Mouse (Mus musculus) layer of hippocampus, adult 18-20 months (tissue): Measurements from ENCODE around the gene Pnpla8. TPM values are rescaled to one million over a fixed set of nuclear protein-coding genes. Genes with fewer than 3 reads are reported as not detected.

Experiments
- DNase-seq, 2 experiments: peaks; one replicate each; pipeline ENCODE4 v3.0.0; 2022; ENCODE audit warnings: low spot score in 2 of 2
- microRNA-seq, 2 experiments: library from miRNA; unstranded; fragments of <30 nt; microRNA quantifications; one replicate each; pipeline ENCODE4 v1.2.0; 2021
- total RNA-seq, 2 experiments: library from RNA; stranded (reverse); gene quantifications; 2 replicates each; pipeline ENCODE4 v1.2.3; 2021

The Pnpla8 gene
- total RNA-seq, 2 experiments from 2014 or later = 122 to 123 TPM

DNA sequence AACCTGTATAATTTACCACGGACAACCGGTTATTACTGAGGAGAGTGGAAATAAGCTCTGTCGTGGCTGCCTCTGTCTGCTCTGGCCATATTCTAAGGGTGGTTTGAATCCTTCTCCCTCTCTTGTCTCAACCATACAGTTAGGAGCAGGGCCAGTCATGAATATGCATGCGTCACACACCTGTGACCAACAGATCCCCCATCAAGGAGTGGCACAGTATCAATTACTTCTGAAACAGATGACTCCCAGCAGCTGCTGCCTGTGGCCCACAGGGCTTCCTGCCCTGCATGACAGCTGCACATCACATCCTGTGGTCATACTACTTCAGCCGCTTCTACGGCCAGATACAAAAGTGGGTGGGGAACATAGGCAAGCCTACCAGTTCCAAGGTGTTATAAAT, 122.9 kb downstream of the Pnpla8 start:
- no peak for DNase-seq

GRCm38 (mm10) chr12:44345251-44345650, 124.1 kb downstream of the Pnpla8 start:
- DNase-seq = no peak

- DNase-seq = no peak
These were observed 125.0 kb downstream of the Pnpla8 start for GRCm38 (mm10) chr12:44346143-44346542.

DNA sequence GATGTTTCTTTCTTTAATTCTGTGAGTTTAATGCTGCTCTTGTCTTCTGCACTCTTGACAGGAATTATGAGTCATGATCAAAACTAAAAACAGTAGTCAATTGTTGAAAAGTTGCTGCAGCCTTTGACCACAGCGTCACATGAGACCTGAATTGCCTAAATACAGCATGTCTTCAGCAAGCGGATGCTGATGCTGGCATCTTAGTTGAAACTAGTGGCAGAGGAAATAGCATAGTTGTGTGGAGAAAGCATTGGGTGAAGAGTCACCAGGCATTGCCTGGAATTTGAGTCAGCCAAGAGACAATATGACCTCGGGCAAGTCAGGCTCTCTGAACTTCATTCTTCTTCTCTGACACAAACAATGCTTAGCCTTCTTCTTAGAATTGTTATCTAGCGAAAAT, 133.9 kb downstream of the Pnpla8 start:
- DNase-seq = no peak

DNA sequence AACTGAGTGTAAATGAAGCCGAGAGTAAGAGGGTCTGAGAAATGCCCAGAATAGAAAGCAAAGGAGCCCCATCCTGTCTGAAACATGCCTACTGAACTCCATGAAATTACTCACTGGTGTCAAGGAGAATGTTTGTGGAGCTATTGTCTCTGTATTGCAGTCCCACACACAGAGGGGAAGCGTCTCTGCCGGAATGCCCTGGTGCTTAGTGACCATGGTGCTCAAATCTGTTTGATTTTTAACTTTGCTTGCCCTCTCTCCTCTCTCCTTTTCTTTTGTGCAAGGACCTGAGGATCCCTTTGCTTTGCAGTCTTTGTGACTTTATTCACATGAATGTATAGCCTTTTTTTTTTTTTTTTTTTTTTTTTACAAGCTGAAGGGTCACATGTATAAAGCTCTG, 136.3 kb downstream of the Pnpla8 start:
- no peak for DNase-seq

DNA sequence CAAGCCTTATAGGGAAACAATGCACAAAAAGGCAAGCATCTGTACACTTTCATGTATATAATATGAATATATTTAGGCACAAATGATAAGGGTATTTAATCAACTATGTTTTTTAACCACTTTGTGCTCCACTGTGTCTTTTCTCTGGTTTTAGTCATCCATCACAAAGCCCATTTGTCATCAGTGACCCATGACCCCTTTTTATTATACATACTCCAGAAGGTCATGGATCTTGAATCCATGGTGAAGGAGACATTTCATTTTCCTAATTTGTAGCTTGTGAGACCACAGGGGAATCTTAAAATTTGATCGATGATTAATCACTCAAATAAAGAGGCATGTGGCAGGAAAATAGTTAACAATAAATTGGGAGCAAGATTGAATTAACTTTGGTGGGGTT, 136.7 kb downstream of the Pnpla8 start:
- DNase-seq = no peak

DNA sequence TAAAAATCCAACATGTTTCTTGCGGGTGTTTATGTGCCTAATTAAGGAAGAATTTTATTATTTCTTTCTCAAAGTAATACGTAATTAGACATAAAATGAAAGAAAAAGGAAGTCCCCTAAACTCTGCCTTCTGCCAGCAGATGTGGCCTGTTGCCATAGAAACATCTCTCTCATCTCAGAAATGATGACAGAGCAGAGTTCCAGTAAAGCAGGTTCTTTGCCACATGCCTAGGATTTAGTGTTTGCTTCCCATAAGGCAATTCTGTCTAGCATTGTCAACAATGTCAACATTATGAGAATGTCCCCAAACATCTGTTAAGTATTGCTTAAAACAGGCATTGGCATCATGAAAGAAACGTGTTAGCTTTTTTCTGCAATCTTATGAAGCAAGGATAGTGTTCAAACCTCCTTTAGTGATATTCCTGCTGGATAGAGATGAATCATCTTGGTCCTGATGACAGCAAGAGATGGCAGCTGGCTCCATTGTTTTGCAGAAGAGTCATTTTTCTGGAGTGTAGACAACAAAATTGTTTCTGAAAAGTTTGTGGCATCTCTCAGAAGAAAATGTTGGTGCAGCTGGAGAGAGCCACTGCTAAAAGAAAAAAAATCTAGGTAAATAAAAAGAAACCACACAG, 150.0 kb downstream of the Pnpla8 start:
- peak in 1 of 2 experiments; percentile 39 for DNase-seq

Small RNA genes lying within 50 kb of the gene (microRNA-seq; reads per million reads assigned to microRNA genes)
- 0 reads per million in 2 experiments for gene Mir5627

Other genes with a start within 250 kb of the Pnpla8 start
- 10 to 100 TPM; 41.1 to 41.3 TPM for gene Dnajb9, start 11.0 kb upstream of the Pnpla8 start, total RNA-seq
- 100 to 1,000 TPM; 490 to 495 TPM for gene Nrcam, start 107.5 kb downstream of the Pnpla8 start, total RNA-seq